Mouse (Mus musculus) heart, embryonic 16.5 days (tissue): Measurements from ENCODE around the gene Asb15. TPM values are rescaled to one million over a fixed set of nuclear protein-coding genes. Genes with fewer than 3 reads are reported as not detected.

Experiments
- ATAC-seq: fragments of 200-750 bp; cut with Nextera tagmentation; replicated peaks from 2 replicates; pipeline ENCODE4 v1.8.0; 2017; ENCODE audit warnings: moderate number of reproducible peaks; ENCODE audit not compliant: insufficient read depth, low FRiP score; ENCODE audit errors: extremely low read depth
- H3K27ac ChIP-seq: fragments of 300-500 bp; sonication (generic); 2 replicates; pipeline ENCODE4 v1.5.1; 2014; ENCODE audit warnings: mild to moderate bottlenecking, low read length, control low read depth, moderate library complexity
- H3K27me3 ChIP-seq: fragments of 300-500 bp; sonication (generic); 2 replicates; pipeline ENCODE4 v1.6.1; 2014; ENCODE audit warnings: low read length, mixed read lengths; ENCODE audit not compliant: control insufficient read depth, insufficient read depth
- H3K36me3 ChIP-seq: fragments of 300-500 bp; sonication (generic); 2 replicates; pipeline ENCODE4 v1.6.1; 2014; ENCODE audit not compliant: control insufficient read depth, insufficient read depth
- H3K4me1 ChIP-seq: fragments of 300-500 bp; sonication (generic); 2 replicates; pipeline ENCODE4 v1.6.1; 2014; ENCODE audit warnings: low read length, mixed read lengths; ENCODE audit not compliant: control insufficient read depth, insufficient read depth
- H3K4me2 ChIP-seq: fragments of 300-500 bp; sonication (generic); 2 replicates; pipeline ENCODE4 v1.6.1; 2014; ENCODE audit warnings: low read depth, mild to moderate bottlenecking, control low read depth, low read length
- H3K4me3 ChIP-seq: fragments of 300-500 bp; sonication (generic); 2 replicates; pipeline ENCODE4 v1.5.1; 2014; ENCODE audit warnings: mild to moderate bottlenecking, control low read depth, low read length
- H3K9ac ChIP-seq: fragments of 300-500 bp; sonication (generic); 2 replicates; pipeline ENCODE4 v1.6.1; 2014; ENCODE audit warnings: low read length, control low read depth
- H3K9me3 ChIP-seq: fragments of 300-500 bp; sonication (generic); replicated peaks from 2 replicates; pipeline ENCODE4 v1.6.1; 2016; ENCODE audit warnings: low read length; ENCODE audit not compliant: control insufficient read depth
- WGBS: fragments of 180-500 bp; shearing (Covaris S2); extraction: QIAGEN DNeasy Blood & Tissue Kit; methylation state at CpG from one replicate; pipeline ENCODE4 v1.1.7; 2014; 5-methylcytosine and 5-hydroxymethylcytosine counted together
- polyA plus RNA-seq: library from polyadenylated mRNA; unstranded; fragments of >200 nt; fragmentation: Nextera tagmentation; extraction: Ambion mirVana; gene quantifications from 2 replicates; pipeline ENCODE4 v1.2.1, GENCODE M21; 2015

Asb15 gene
- polyA plus RNA-seq, 1 experiment from 2014 or later = 0.93 TPM

DNA sequence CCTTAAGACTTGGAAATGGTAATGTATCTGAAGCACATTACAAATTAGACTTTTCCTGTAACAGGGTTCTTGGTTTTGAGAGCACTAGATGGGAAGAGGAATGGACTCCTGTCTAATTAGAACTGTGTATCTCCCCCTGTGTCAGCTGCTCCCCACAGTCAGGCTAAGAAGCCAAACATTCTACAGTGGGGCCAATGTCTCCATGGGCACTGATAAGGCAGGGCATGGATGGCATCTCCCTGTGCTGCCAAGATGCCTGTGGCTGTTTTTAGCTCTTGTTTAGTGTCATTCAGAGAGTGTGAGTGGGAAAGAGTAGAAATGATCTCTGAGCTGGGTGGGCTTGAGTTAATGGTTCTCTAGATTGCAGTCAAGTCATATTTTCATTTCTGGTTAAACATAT is 45.4 kb downstream of the Asb15 start:
- Histone ChIP-seq H3K4me1 (peaks cover 4% of the 10 kb centered on the region), H3K4me2 (no peak overlapping the region), H3K9me3 (peaks cover 3% of the 10 kb centered on the region), H3K4me3 (no peak overlapping the region), H3K27me3 (no peaks in the 10 kb centered on the region), H3K9ac (no peak overlapping the region), H3K36me3 (peaks cover 2% of the 10 kb centered on the region), H3K27ac (no peak overlapping the region)
- peak; percentile 45; the same call in 1 of the 2 replicates for ATAC-seq

DNA sequence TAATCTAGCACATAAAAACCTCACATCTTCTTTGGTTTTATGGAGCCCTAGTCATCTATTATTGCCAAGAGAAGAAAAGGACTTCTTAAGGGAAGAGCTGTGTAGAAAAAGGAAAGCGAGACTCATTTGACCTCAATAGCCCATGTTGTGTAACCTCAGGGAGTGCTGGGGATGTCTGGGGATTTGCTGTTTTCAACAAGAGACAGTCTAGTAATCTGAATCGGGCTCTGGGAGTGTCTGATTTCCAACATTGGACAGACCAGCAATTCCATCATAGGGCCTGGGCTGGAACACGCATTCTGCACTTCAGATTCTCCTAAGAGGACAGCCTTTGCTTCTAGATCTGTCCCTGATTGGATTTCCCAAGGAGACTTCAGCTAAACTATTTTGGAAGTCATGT is 55.5 kb downstream of the Asb15 start:
- Histone ChIP-seq H3K4me1 (peaks cover 24% of the 10 kb centered on the region), H3K27me3 (no peaks in the 10 kb centered on the region), H3K4me3 (no peak overlapping the region), H3K9ac (no peak overlapping the region), H3K9me3 (no peaks in the 10 kb centered on the region), H3K27ac (no peak overlapping the region), H3K4me2 (no peak overlapping the region), H3K36me3 (no peaks in the 10 kb centered on the region)
- 75% methylated on average over 3 of the region's 3 CpGs for WGBS
- ATAC-seq = no peak

DNA sequence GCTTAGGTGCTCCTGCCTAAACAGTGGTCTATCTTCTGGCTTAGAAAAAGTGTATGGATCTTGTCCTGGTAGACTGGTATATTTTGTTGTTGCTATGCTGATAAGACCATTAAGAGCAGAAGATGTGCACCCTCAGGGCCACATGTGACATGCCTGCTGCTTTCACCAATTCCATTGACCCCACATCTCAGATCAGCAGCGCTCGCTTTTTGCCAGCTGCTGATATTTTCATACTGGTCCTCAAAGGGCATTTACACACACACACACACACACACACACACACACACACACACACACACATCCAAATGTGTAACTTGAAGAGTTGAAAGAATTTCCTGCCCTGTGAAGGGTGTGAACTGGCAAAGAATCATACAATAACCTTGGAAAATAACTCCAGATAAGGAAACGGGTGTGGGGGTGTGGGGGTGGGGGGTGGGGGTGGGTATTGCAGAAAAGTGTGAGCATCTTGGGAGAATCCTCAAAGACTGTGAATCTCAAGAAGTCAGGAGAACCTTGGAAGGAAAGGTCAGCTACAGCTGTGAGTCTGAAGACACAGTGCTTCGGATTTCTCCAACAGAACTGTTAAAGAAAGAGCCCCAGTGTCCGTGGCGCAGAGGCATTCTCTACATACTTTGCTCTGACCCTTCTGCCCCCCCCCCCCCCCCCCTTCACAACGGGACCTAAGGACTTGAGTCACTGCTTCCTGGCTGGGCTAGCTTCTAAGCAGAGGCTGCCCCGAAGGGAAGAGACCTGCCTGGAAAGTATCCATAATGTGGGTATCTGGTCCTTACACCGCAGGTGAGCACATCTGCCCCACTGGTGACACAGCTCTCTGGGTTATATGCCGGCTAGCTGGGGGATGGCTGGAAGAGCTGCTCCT is 57.7 kb downstream of the Asb15 start:
- Histone ChIP-seq H3K4me2 (peak overlapping the region; percentile 18), H3K4me1 (peaks cover 24% of the 10 kb centered on the region), H3K9me3 (no peaks in the 10 kb centered on the region), H3K4me3 (no peak overlapping the region), H3K27ac (peak overlapping the region; percentile 96), H3K36me3 (no peaks in the 10 kb centered on the region), H3K27me3 (no peaks in the 10 kb centered on the region), H3K9ac (no peak overlapping the region; the same call in 1 of the 2 replicates)
- 20% methylated on average over 9 of the region's 10 CpGs for WGBS
- peak; percentile 42; the same call in 1 of the 2 replicates for ATAC-seq

DNA sequence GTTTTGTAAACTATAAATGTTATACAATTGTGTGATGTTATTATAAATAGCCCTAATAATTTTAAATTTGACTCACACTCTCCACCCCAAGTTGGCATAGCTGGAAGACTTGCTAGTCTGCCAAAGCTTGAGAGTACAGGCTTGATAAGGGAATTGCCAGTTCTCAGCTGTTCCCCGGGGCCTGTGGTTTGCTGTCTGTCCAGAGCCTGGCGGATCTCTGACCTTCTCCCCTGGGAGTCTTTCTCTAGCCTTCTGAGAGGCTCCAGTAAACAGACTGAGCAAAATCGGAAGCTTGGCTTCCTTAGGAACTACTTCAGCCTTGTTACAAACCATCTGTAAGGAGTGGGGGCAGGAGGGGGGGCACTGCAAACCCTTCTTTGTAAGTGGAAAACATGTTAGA is 58.9 kb downstream of the Asb15 start:
- Histone ChIP-seq H3K4me2 (peak overlapping the region; percentile 47), H3K4me3 (no peak overlapping the region), H3K27ac (peak overlapping the region; percentile 96), H3K9ac (peak overlapping the region; percentile 57; the same call in 1 of the 2 replicates), H3K9me3 (no peaks in the 10 kb centered on the region), H3K36me3 (no peaks in the 10 kb centered on the region), H3K27me3 (no peaks in the 10 kb centered on the region), H3K4me1 (peaks cover 25% of the 10 kb centered on the region)
- peak; percentile 83 for ATAC-seq
- 10% methylated on average over 3 of the region's 3 CpGs for WGBS

DNA sequence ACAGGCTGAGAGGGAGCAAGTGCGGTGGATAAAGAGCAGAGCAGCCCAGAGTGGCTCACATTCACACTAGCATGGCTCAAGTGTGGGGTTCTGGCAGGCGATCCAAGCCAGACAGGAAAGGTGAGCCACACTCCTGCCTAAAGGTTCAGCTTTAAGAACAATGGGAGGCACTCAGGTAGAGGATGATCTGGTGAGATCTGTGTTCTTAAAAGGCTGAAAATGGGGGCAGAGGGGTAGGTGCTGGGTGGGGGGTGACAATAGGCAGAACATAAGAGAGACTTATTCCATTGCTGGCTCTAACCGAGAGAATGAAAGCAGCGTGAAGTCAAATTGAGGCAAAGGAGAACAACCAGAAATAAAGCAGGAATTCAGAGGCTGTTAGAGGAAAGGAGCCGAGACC is 62.3 kb downstream of the Asb15 start:
- Histone ChIP-seq H3K4me2 (no peak overlapping the region), H3K27ac (peak overlapping the region; percentile 39; the same call in 1 of the 2 replicates), H3K27me3 (no peaks in the 10 kb centered on the region), H3K36me3 (no peaks in the 10 kb centered on the region), H3K9ac (peak overlapping the region; percentile 43; the same call in 1 of the 2 replicates), H3K4me1 (peaks cover 21% of the 10 kb centered on the region), H3K4me3 (no peak overlapping the region), H3K9me3 (no peaks in the 10 kb centered on the region)
- 79% methylated on average over 5 of the region's 5 CpGs for WGBS
- ATAC-seq = no peak

DNA sequence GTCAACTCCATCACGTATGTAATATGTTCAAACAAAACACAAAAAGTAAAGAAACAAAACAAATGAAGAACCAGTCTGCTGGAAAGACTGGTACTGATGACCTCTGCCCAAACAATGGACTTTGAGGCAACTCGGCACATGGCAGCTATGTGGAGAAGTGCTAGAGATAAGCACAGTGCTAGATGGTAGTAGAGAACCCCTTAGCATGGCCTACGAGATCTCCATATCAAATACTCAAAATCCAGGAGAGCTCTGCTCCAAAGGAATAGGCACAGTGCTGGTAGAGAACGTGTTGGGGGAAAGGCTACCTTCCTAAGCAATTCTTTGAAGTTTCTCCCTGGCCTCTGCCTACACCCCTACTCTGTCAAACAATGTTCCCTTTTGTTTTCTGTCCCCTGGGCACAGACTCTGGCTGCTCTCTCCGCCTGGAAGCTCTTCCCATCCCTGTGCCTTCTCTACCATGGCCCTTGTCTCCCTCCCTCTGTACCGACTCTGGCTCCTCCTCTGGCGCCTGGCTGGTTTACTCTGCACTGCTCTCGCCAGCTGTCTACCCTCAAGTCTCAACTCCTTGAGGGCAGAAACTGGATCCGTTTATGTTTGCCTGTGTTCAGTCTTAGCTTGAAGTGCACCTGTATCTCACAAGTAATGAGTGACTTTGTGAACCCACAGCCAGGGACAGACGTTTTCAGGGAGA is 63.7 kb downstream of the Asb15 start:
- H3K4me3 ChIP-seq = no peak overlapping the region
- H3K4me1 ChIP-seq = peaks cover 12% of the 10 kb centered on the region
- H3K27ac ChIP-seq = peak overlapping the region; percentile 42
- H3K9ac ChIP-seq = no peak overlapping the region
- no peak for ATAC-seq
- H3K36me3 ChIP-seq = no peaks in the 10 kb centered on the region
- H3K9me3 ChIP-seq = no peaks in the 10 kb centered on the region
- H3K27me3 ChIP-seq = no peaks in the 10 kb centered on the region
- 41% methylated on average over 10 of the region's 10 CpGs for WGBS
- H3K4me2 ChIP-seq = no peak overlapping the region

DNA sequence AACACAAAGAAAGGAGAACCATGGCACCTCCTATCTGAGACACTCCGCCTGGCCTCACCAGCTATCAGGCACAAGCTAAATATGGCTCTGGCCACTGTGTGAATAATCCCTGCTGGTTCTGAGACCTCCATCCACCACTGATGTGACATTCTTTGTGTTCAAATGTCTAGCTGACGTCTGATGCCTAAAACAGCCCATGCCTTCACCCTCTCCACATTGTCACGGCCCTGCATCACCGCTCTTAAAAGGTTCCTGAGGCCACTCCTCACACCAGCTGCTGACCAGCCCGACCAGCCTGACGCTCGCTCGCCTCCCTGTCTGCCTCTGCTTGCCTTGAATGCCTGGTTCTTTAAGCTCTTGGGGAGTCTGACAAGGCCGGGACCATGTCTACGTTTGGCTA is 69.6 kb downstream of the Asb15 start, which contains the start of gene Lmod2:
Lmod2 (plus strand) TSS at position 263 of the 400 bp plus-strand sequence.
- Histone ChIP-seq H3K9ac (peak within 1 kb of the TSS; percentile 87), H3K4me2 (peak within 1 kb of the TSS; percentile 72), H3K4me1 (peaks cover 19% of the 10 kb centered on the region), H3K27me3 (no peaks in the 10 kb centered on the region), H3K36me3 (no peaks in the 10 kb centered on the region; the same call in 1 of the 2 replicates), H3K27ac (peak within 1 kb of the TSS; percentile 99), H3K9me3 (no peaks in the 10 kb centered on the region), H3K4me3 (peak within 1 kb of the TSS; percentile 66)
- 27% methylated on average over 10 of the region's 10 CpGs for WGBS
- ATAC-seq = peak; percentile 90

DNA sequence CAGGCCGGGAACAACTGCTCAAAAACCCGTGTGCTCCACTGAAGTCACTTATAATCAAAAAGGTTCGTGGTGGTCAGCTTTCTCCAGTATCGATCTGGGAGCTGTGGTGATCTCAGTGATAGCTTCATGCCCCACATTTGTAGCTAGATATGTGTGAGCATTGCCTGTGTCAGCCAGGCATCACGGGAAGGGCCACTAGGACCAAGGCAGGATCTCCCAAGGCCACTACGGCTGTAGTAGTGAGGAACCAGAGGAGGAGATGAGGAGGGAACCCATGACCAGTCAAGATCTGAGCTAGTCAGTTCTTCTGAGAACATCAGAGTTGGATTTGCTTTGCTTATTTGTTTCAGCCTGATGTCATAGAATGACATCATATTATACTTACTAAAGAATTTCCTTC is 71.2 kb downstream of the Asb15 start:
- no peak for ATAC-seq
- H3K9ac ChIP-seq = peak overlapping the region; percentile 87
- H3K36me3 ChIP-seq = peaks cover 13% of the 10 kb centered on the region
- H3K27ac ChIP-seq = peak overlapping the region; percentile 90
- no peaks in the 10 kb centered on the region for H3K9me3 ChIP-seq
- H3K4me2 ChIP-seq = peak overlapping the region; percentile 72
- peak overlapping the region; percentile 60 for H3K4me3 ChIP-seq
- no peaks in the 10 kb centered on the region for H3K27me3 ChIP-seq
- peaks cover 20% of the 10 kb centered on the region for H3K4me1 ChIP-seq
- WGBS = 42% methylated on average over 6 of the region's 6 CpGs

DNA sequence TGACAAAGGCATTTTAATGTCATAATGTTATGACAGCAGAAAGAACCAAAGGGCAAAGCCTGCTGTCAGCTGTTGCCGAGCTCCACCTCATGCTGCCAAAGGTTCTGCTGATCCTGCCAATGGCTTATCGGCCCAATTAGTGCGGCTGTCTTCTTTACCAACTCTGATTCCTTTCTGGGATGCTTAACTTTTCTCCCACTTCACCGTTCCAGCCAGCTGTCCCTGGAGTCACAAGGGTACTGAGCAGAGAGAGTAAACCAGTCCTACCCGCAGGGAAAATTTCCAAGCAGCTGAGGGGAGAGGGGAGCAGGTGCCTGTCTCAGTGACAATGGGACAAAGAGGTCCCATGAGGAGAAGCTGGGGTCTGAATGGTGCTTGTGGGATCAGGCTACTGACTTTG is 71.7 kb downstream of the Asb15 start:
- ATAC-seq = no peak
- Histone ChIP-seq H3K4me3 (peak overlapping the region; percentile 60), H3K4me1 (peaks cover 20% of the 10 kb centered on the region), H3K27me3 (no peaks in the 10 kb centered on the region), H3K27ac (peak overlapping the region; percentile 90), H3K4me2 (peak overlapping the region; percentile 72), H3K36me3 (peaks cover 17% of the 10 kb centered on the region), H3K9me3 (no peaks in the 10 kb centered on the region), H3K9ac (peak overlapping the region; percentile 87)
- WGBS = 44% methylated on average over 5 of the region's 5 CpGs
